Mouse (Mus musculus): Measurements from ENCODE around the gene Setd3. TPM values are rescaled to one million over a fixed set of nuclear protein-coding genes. Genes with fewer than 3 reads are reported as not detected.

Setd3 gene
- polyA plus RNA-seq, 1 experiment from 2014 or later, result 74.3 TPM

GRCm38 (mm10) chr12:108210623-108211022 is 31.5 kb upstream of the Setd3 start:
- peaks cover 21% of the 10 kb centered on the region; the same call in 1 of the 2 replicates for H3K4me1 ChIP-seq (ENCODE audit: control insufficient read depth, insufficient read depth, low read length)
- H3K27ac ChIP-seq (replicated peaks; ENCODE audit: low read depth, low read length), result no peak overlapping the region
- H3K36me3 ChIP-seq (ENCODE audit: control insufficient read depth, insufficient read depth, low read length), result peaks cover 13% of the 10 kb centered on the region; the same call in 1 of the 2 replicates
- no peak overlapping the region for H3K4me3 ChIP-seq (ENCODE audit: low read depth, low read length)
- no peaks in the 10 kb centered on the region for H3K27me3 ChIP-seq (replicated peaks; ENCODE audit: control insufficient read depth, insufficient read depth, low read length)
- WGBS, result 90% methylated on average over 9 of the region's 15 CpGs
- no peak overlapping the region for H3K4me2 ChIP-seq (ENCODE audit: low read depth, low read length)
- no peak for DNase-seq (ENCODE audit: low spot score)
- no peaks in the 10 kb centered on the region for H3K9me3 ChIP-seq (ENCODE audit: control insufficient read depth, low read length)
- no peak for ATAC-seq (ENCODE audit: low read depth)
- no peak overlapping the region for H3K9ac ChIP-seq (ENCODE audit: low read depth, low read length)

DNA sequence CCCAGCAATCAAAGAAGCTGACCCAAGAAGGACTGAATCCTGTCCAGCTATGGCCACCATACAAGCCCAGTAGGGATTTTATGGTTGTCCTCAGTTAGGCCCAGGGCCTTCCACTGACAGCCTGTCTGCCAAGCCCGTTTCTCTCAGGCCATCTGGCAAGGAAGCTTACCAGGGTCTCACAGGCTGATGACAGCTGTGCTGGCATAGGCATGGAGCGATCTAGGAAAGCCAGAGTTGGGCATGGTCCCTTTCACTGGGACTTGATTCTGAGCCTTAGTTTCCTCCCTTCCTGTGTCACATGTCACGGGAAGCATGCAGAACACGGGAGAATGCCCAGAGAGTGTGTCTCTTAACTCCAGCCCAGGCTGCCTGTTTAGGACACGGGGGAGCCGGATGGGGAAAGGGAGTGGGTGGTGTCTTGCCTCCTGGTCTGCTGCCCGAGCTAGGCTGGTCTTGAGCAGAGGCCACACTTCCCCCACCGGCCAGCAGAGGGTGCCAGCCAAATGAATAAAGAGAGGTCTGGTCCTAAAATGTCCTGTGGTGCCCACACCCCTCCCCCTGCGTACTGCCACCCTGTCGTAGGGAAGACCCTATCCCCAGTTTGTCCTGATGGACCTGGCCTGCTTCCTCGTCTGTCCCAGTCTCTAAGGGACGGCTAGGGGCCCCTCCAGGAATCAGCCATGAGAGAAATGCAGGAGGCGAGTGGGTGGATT is 29.8 kb upstream of the Setd3 start:
- Histone ChIP-seq H3K9ac (ENCODE audit: low read depth, low read length) (no peak overlapping the region), H3K4me2 (ENCODE audit: low read depth, low read length) (no peak overlapping the region), H3K4me1 (ENCODE audit: control insufficient read depth, insufficient read depth, low read length) (peaks cover 8% of the 10 kb centered on the region; the same call in 1 of the 2 replicates), H3K27ac (replicated peaks; ENCODE audit: low read depth, low read length) (no peak overlapping the region), H3K4me3 (ENCODE audit: low read depth, low read length) (no peak overlapping the region), H3K9me3 (ENCODE audit: control insufficient read depth, low read length) (no peaks in the 10 kb centered on the region), H3K27me3 (replicated peaks; ENCODE audit: control insufficient read depth, insufficient read depth, low read length) (no peaks in the 10 kb centered on the region), H3K36me3 (ENCODE audit: control insufficient read depth, insufficient read depth, low read length) (peaks cover 27% of the 10 kb centered on the region; the same call in 1 of the 2 replicates)
- ATAC-seq (ENCODE audit: low read depth) (peak; percentile 17; the same call in 1 of the 2 replicates), DNase-seq (ENCODE audit: low spot score) (peak; percentile 75)
- 31% methylated on average over 13 of the region's 13 CpGs for WGBS

GRCm38 (mm10) chr12:108208216-108208615 is 29.1 kb upstream of the Setd3 start:
- Histone ChIP-seq H3K36me3 (ENCODE audit: control insufficient read depth, insufficient read depth, low read length) (peaks cover 33% of the 10 kb centered on the region; the same call in 1 of the 2 replicates), H3K4me2 (ENCODE audit: low read depth, low read length) (no peak overlapping the region), H3K4me1 (ENCODE audit: control insufficient read depth, insufficient read depth, low read length) (peaks cover 6% of the 10 kb centered on the region; the same call in 1 of the 2 replicates), H3K4me3 (ENCODE audit: low read depth, low read length) (no peak overlapping the region), H3K9ac (ENCODE audit: low read depth, low read length) (no peak overlapping the region), H3K9me3 (ENCODE audit: control insufficient read depth, low read length) (no peaks in the 10 kb centered on the region), H3K27ac (replicated peaks; ENCODE audit: low read depth, low read length) (no peak overlapping the region), H3K27me3 (replicated peaks; ENCODE audit: control insufficient read depth, insufficient read depth, low read length) (no peaks in the 10 kb centered on the region)
- DNase-seq (ENCODE audit: low spot score) (no peak), ATAC-seq (ENCODE audit: low read depth) (no peak)
- 91% methylated on average over 9 of the region's 9 CpGs for WGBS

GRCm38 (mm10) chr12:108206641-108207040 is 27.5 kb upstream of the Setd3 start:
- DNase-seq (ENCODE audit: low spot score) (peak; percentile 61), ATAC-seq (ENCODE audit: low read depth) (peak; percentile 53)
- Histone ChIP-seq H3K27ac (replicated peaks; ENCODE audit: low read depth, low read length) (no peak overlapping the region), H3K36me3 (ENCODE audit: control insufficient read depth, insufficient read depth, low read length) (peaks cover 48% of the 10 kb centered on the region), H3K4me2 (ENCODE audit: low read depth, low read length) (no peak overlapping the region), H3K27me3 (replicated peaks; ENCODE audit: control insufficient read depth, insufficient read depth, low read length) (no peaks in the 10 kb centered on the region), H3K4me3 (ENCODE audit: low read depth, low read length) (no peak overlapping the region), H3K9me3 (ENCODE audit: control insufficient read depth, low read length) (no peaks in the 10 kb centered on the region), H3K4me1 (ENCODE audit: control insufficient read depth, insufficient read depth, low read length) (peaks cover 1% of the 10 kb centered on the region; the same call in 1 of the 2 replicates), H3K9ac (ENCODE audit: low read depth, low read length) (0 out of 2 replicates have a peak overlapping the region, but pooled peaks have one; percentile 8)
- WGBS, result 8% methylated on average over 5 of the region's 5 CpGs

DNA sequence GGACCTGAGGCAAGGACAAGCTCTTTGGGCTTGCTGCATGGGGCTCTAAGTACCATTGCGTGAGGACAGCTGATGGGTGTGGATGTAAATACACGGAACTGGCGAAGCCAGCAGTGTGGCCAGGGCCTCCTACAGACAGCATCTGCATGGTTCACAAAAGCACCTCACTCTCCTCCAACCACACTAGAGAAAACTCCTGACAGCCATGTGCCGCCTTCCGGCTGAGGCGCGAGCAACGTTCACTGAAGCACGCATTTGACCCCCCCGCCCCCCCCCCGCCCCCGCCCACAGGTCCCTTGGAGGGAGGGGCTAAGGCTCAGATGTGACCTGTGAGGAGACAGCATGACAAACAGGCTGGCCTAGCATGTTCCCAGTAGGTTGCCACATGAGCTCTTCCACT is 25.9 kb upstream of the Setd3 start:
- H3K27ac ChIP-seq (replicated peaks; ENCODE audit: low read depth, low read length), result no peak overlapping the region
- no peak overlapping the region for H3K9ac ChIP-seq (ENCODE audit: low read depth, low read length)
- H3K9me3 ChIP-seq (ENCODE audit: control insufficient read depth, low read length), result no peaks in the 10 kb centered on the region
- no peak overlapping the region for H3K4me2 ChIP-seq (ENCODE audit: low read depth, low read length)
- WGBS, result 77% methylated on average over 12 of the region's 12 CpGs
- H3K4me3 ChIP-seq (ENCODE audit: low read depth, low read length), result no peak overlapping the region
- no peak for DNase-seq (ENCODE audit: low spot score)
- H3K27me3 ChIP-seq (replicated peaks; ENCODE audit: control insufficient read depth, insufficient read depth, low read length), result no peaks in the 10 kb centered on the region
- no peak for ATAC-seq (ENCODE audit: low read depth)
- H3K4me1 ChIP-seq (ENCODE audit: control insufficient read depth, insufficient read depth, low read length), result no peaks in the 10 kb centered on the region
- peaks cover 65% of the 10 kb centered on the region for H3K36me3 ChIP-seq (ENCODE audit: control insufficient read depth, insufficient read depth, low read length)

DNA sequence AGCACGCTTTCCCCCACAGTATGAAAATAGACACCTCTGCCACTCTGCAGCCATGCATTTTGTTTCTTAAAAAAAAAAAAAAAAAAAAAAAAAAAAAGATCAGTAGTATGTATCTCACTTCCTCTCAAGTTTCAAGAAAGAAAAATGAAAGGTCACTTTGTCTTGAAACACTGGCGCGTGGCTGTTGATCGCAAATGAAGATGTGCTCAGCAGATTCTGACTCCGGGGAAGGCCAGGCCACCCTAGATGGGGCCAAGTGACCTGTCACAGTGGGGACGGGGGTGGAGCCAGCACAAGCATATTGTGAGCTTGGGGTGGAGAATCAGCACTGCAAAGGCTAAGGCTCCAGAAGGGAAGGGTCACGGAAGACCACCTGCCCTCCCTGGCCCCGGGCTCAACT is 24.8 kb upstream of the Setd3 start:
- ATAC-seq (ENCODE audit: low read depth), result no peak
- no peaks in the 10 kb centered on the region for H3K4me1 ChIP-seq (ENCODE audit: control insufficient read depth, insufficient read depth, low read length)
- 58% methylated on average over 8 of the region's 8 CpGs for WGBS
- H3K9ac ChIP-seq (ENCODE audit: low read depth, low read length), result no peak overlapping the region
- H3K4me2 ChIP-seq (ENCODE audit: low read depth, low read length), result no peak overlapping the region
- no peak overlapping the region for H3K4me3 ChIP-seq (ENCODE audit: low read depth, low read length)
- H3K36me3 ChIP-seq (ENCODE audit: control insufficient read depth, insufficient read depth, low read length), result peaks cover 76% of the 10 kb centered on the region
- H3K27ac ChIP-seq (replicated peaks; ENCODE audit: low read depth, low read length), result no peak overlapping the region
- H3K9me3 ChIP-seq (ENCODE audit: control insufficient read depth, low read length), result no peaks in the 10 kb centered on the region
- no peaks in the 10 kb centered on the region for H3K27me3 ChIP-seq (replicated peaks; ENCODE audit: control insufficient read depth, insufficient read depth, low read length)
- DNase-seq (ENCODE audit: low spot score), result no peak

DNA sequence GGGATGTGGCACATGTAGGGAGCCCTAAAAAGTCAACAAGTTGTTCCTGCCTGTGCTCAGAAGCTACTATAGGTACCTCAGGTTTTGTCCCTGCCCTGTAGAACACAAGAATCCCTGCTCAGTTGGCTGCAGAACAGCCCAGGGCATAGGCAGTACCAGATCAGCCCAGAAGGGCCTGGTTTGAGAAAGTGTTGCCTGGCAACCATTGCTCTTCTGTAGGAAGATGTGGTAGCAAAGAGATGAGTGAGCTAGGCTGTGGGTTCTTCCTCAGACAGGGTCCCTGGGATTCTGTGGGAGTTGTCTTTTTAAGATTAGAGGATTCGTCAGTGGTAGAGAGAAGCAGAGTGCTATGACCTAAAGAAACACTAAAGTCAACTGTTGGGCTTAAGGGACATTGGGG is 21.0 kb upstream of the Setd3 start:
- DNase-seq (ENCODE audit: low spot score), result no peak
- Histone ChIP-seq H3K27ac (replicated peaks; ENCODE audit: low read depth, low read length) (no peak overlapping the region), H3K4me3 (ENCODE audit: low read depth, low read length) (no peak overlapping the region), H3K9ac (ENCODE audit: low read depth, low read length) (no peak overlapping the region), H3K27me3 (replicated peaks; ENCODE audit: control insufficient read depth, insufficient read depth, low read length) (no peaks in the 10 kb centered on the region), H3K36me3 (ENCODE audit: control insufficient read depth, insufficient read depth, low read length) (peaks cover 98% of the 10 kb centered on the region), H3K9me3 (ENCODE audit: control insufficient read depth, low read length) (no peaks in the 10 kb centered on the region), H3K4me2 (ENCODE audit: low read depth, low read length) (no peak overlapping the region), H3K4me1 (ENCODE audit: control insufficient read depth, insufficient read depth, low read length) (no peaks in the 10 kb centered on the region)
- WGBS, result 71% methylated on average over 1 of the region's 1 CpGs
- ATAC-seq (ENCODE audit: low read depth), result no peak

DNA sequence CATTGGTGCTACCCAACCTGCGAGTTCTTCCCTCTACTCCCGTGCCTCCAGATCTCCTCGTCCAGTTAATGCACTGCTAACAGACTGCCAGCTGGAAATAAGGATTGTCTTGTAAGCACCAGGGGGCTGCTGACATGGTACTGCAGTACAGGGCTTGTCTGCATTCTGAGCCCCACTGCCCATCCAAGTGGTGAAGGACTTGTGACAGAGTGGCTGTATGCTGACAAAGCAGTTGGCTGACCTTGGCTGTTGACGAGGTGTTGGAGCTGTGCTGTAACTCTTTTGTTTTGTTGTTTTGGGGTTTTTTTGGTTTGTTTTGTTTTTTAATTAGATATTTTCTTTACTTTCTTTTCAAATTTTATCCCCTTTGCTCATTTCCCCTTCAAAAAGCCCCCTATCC is 19.3 kb upstream of the Setd3 start:
- Histone ChIP-seq H3K9me3 (ENCODE audit: control insufficient read depth, low read length) (no peaks in the 10 kb centered on the region), H3K36me3 (ENCODE audit: control insufficient read depth, insufficient read depth, low read length) (peaks cover 99% of the 10 kb centered on the region), H3K9ac (ENCODE audit: low read depth, low read length) (no peak overlapping the region), H3K4me3 (ENCODE audit: low read depth, low read length) (no peak overlapping the region), H3K4me1 (ENCODE audit: control insufficient read depth, insufficient read depth, low read length) (no peaks in the 10 kb centered on the region), H3K27ac (replicated peaks; ENCODE audit: low read depth, low read length) (no peak overlapping the region), H3K27me3 (replicated peaks; ENCODE audit: control insufficient read depth, insufficient read depth, low read length) (no peaks in the 10 kb centered on the region), H3K4me2 (ENCODE audit: low read depth, low read length) (no peak overlapping the region)
- no peak for DNase-seq (ENCODE audit: low spot score)
- WGBS, result 96% methylated on average over 4 of the region's 4 CpGs
- ATAC-seq (ENCODE audit: low read depth), result no peak

GRCm38 (mm10) chr12:108195761-108196160 is 16.6 kb upstream of the Setd3 start:
- no peak for ATAC-seq (ENCODE audit: low read depth)
- Histone ChIP-seq H3K36me3 (ENCODE audit: control insufficient read depth, insufficient read depth, low read length) (peaks cover 98% of the 10 kb centered on the region), H3K4me2 (ENCODE audit: low read depth, low read length) (no peak overlapping the region), H3K27me3 (replicated peaks; ENCODE audit: control insufficient read depth, insufficient read depth, low read length) (no peaks in the 10 kb centered on the region), H3K9me3 (ENCODE audit: control insufficient read depth, low read length) (no peaks in the 10 kb centered on the region), H3K9ac (ENCODE audit: low read depth, low read length) (no peak overlapping the region), H3K27ac (replicated peaks; ENCODE audit: low read depth, low read length) (no peak overlapping the region), H3K4me1 (ENCODE audit: control insufficient read depth, insufficient read depth, low read length) (no peaks in the 10 kb centered on the region), H3K4me3 (ENCODE audit: low read depth, low read length) (no peak overlapping the region)
- WGBS, result 95% methylated on average over 11 of the region's 11 CpGs
- no peak for DNase-seq (ENCODE audit: low spot score)
